Mouse (Mus musculus) liver, embryonic 14.5 days (tissue): ENCODE results near the gene Tacr1. TPM values are rescaled to one million over a fixed set of nuclear protein-coding genes. Genes with fewer than 3 reads are reported as not detected.

Source experiments
- ATAC-seq: fragments of 200-750 bp; cut with Nextera tagmentation; 2 replicates; pipeline ENCODE4 v1.8.0; 2017; ENCODE audit warnings: moderate number of reproducible peaks, mild to moderate bottlenecking, moderate library complexity; ENCODE audit not compliant: insufficient read depth
- DNase-seq, 3 experiments: peaks; one replicate each; pipeline ENCODE4 v3.0.0-alpha.2; 2012 to 2013; ENCODE audit warnings: low read depth in 3 of 3, low spot score in 3 of 3
- H3K27ac ChIP-seq: fragments of 300-500 bp; sonication (generic); 2 replicates; pipeline ENCODE4 v1.5.1; 2014; ENCODE audit warnings: moderate library complexity, mild to moderate bottlenecking, control low read depth, inconsistent platforms
- H3K27me3 ChIP-seq: fragments of 300-500 bp; sonication (generic); 2 replicates; pipeline ENCODE4 v1.6.1; 2014; ENCODE audit warnings: mild to moderate bottlenecking, low read length, moderate library complexity; ENCODE audit not compliant: control insufficient read depth, insufficient read depth
- H3K36me3 ChIP-seq: fragments of 300-500 bp; sonication (generic); replicated peaks from 2 replicates; pipeline ENCODE4 v1.6.1; 2014; ENCODE audit warnings: low read depth; ENCODE audit not compliant: control insufficient read depth, insufficient read depth
- H3K4me1 ChIP-seq, 2 experiments: fragments of 200-500 bp in 1 of 2; fragments of 300-500 bp in 1 of 2; sonication (generic) in 1 of 2; replicated peaks; 2 replicates each; pipeline ENCODE4 v1.6.1; 2012 to 2014; ENCODE audit warnings: antibody characterized with exemption in 1 of 2, inconsistent platforms in 1 of 2, low read length in 1 of 2; ENCODE audit not compliant: control insufficient read depth in 2 of 2, insufficient read depth in 2 of 2
- H3K4me2 ChIP-seq: fragments of 300-500 bp; sonication (generic); 2 replicates; pipeline ENCODE4 v1.6.1; 2014; ENCODE audit warnings: low read depth, mild to moderate bottlenecking, control low read depth, moderate library complexity
- H3K4me3 ChIP-seq, 2 experiments: fragments of 200-500 bp in 1 of 2; fragments of 300-500 bp in 1 of 2; sonication (generic) in 1 of 2; 2 replicates each; pipeline ENCODE4 v1.5.1; 2012 to 2014; ENCODE audit warnings: low read depth in 2 of 2, low read length in 2 of 2, mild to moderate bottlenecking in 2 of 2, control low read depth in 1 of 2, inconsistent platforms in 1 of 2, moderate library complexity in 1 of 2; ENCODE audit not compliant: insufficient read depth in 1 of 2
- H3K9ac ChIP-seq: fragments of 300-500 bp; sonication (generic); replicated peaks from 2 replicates; pipeline ENCODE4 v1.6.1; 2014; ENCODE audit warnings: mild to moderate bottlenecking, control low read depth, moderate library complexity
- H3K9me3 ChIP-seq: fragments of 300-500 bp; sonication (generic); 2 replicates; pipeline ENCODE4 v1.6.1; 2016; ENCODE audit warnings: low read length, mixed read lengths; ENCODE audit not compliant: control insufficient read depth
- CTCF ChIP-seq: IDR thresholded peaks from 2 replicates; pipeline ENCODE4 v1.5.1; 2016; ENCODE audit warnings: antibody characterized with exemption, low read depth, control low read depth
- EP300 ChIP-seq: IDR thresholded peaks from 2 replicates; pipeline ENCODE4 v1.6.1; 2016; ENCODE audit warnings: antibody characterized with exemption, low read depth
- WGBS: fragments of 180-500 bp; shearing (Covaris S2); extraction: QIAGEN DNeasy Blood & Tissue Kit; methylation state at CpG from one replicate; pipeline ENCODE4 v1.1.7; 2014; ENCODE audit not compliant: insufficient replicate concordance; 5-methylcytosine and 5-hydroxymethylcytosine counted together
- polyA plus RNA-seq, 2 experiments: library from polyadenylated mRNA; depleted of rRNA in 1 of 2; stranded (reverse) in 1 of 2; unstranded in 1 of 2; fragments of >200 nt; fragmentation: Nextera tagmentation in 1 of 2; extraction: Ambion mirVana in 1 of 2; gene quantifications; 2 replicates each; pipeline versions ENCODE4 v1.2.1 to v1.2.3; 2012 to 2014

The Tacr1 gene
- polyA plus RNA-seq, 2 experiments, result not detected

DNA sequence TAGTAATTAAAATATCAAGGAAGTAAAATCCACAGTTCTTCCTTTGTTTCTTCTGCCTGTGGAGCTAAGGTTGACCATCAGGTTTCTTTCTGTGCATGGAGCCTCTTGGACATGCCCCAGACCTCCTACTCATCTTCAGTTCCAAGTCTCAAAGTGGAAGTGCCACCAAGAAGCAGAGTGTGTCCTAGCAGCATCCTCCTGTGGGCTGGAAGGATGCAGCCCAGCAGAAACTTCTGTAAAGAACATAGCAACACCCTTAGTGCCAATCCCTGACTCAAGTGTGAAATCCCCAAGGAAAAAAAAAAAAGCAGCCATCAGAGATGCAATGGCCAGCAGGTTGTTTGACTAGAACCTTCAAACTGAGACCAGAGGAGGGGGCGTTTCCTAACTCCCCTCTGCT lies 81.7 kb downstream of the Tacr1 start:
- 40% methylated on average over 1 of the region's 1 CpGs for WGBS
- no peak for ATAC-seq
- H3K27ac ChIP-seq, result no peak overlapping the region
- no peaks in the 10 kb centered on the region for H3K27me3 ChIP-seq
- H3K4me1 ChIP-seq, result no peaks in the 10 kb centered on the region
- DNase-seq, result no peak
- H3K4me3 ChIP-seq, result no peak overlapping the region
- TF ChIP-seq CTCF (no peak), EP300 (no peak)
- no peak overlapping the region for H3K4me2 ChIP-seq
- H3K36me3 ChIP-seq, result no peaks in the 10 kb centered on the region
- H3K9me3 ChIP-seq, result no peaks in the 10 kb centered on the region
- H3K9ac ChIP-seq, result no peak overlapping the region

GRCm38 (mm10) chr6:82494481-82494880 lies 92.3 kb downstream of the Tacr1 start:
- Histone ChIP-seq H3K4me2 (no peak overlapping the region), H3K27me3 (no peaks in the 10 kb centered on the region), H3K9ac (no peak overlapping the region), H3K4me1 (no peaks in the 10 kb centered on the region), H3K36me3 (no peaks in the 10 kb centered on the region), H3K9me3 (no peaks in the 10 kb centered on the region), H3K27ac (no peak overlapping the region), H3K4me3 (no peak overlapping the region)
- TF ChIP-seq CTCF (no peak), EP300 (no peak)
- no peak for ATAC-seq
- 54% methylated on average over 6 of the region's 6 CpGs for WGBS
- no peak for DNase-seq

DNA sequence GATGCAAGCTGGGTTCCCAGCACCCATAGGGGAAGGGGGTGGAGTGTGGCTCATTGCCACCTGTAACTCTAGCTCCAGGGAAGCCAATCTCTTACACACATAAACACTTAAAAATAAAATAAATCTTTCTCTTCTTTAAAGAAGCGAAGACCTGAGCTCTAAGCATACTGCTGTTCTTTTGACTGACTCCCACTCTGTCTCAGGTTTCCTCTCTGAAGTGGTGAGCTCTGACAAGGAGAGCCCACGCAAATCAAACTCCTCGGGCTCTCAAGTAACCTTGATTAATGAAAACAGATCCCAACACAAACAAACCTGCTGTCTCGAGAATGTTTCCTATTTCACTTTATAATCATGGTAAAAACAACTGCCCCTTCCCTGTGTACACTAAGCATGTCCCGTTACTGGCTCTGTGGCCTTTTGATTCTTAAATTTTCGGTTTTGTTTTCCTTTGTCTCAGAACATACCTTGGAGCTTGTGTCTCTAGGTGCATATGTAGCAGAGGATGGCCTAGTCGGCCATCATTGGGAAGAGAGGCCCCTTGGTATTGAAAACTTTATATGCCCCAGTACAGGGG lies 108.8 kb downstream of the Tacr1 start:
- H3K4me1 ChIP-seq, result no peaks in the 10 kb centered on the region
- TF ChIP-seq EP300, result no peak
- no peak for TF ChIP-seq CTCF
- no peak overlapping the region for H3K27ac ChIP-seq
- no peaks in the 10 kb centered on the region for H3K36me3 ChIP-seq
- DNase-seq, result no peak
- H3K9ac ChIP-seq, result no peak overlapping the region
- WGBS, result 47% methylated on average over 7 of the region's 7 CpGs
- H3K4me3 ChIP-seq, result no peak overlapping the region
- no peaks in the 10 kb centered on the region for H3K27me3 ChIP-seq
- H3K9me3 ChIP-seq, result no peaks in the 10 kb centered on the region
- no peak overlapping the region for H3K4me2 ChIP-seq
- ATAC-seq, result no peak

DNA sequence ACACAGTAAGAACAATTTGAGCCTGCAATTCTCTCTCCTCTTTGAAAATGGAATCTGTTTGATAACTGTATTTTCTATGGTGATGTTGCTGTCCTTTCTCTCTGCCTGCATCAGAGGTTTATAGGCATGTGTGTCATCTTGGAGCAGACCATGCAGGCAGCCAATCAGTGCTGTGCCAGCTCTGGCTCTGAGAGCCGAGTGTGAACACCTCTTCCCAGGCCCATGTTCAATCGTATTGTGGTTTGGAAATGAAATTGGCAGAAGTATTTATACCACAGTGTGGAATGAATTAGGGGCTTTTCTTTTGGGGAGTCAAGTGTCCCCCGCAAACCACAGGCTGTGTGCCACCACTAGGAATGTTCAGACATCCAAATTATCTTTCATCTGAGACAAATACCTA lies 117.5 kb downstream of the Tacr1 start:
- no peaks in the 10 kb centered on the region for H3K27me3 ChIP-seq
- H3K4me1 ChIP-seq, result no peaks in the 10 kb centered on the region
- no peaks in the 10 kb centered on the region for H3K9me3 ChIP-seq
- no peak overlapping the region for H3K27ac ChIP-seq
- no peak overlapping the region for H3K9ac ChIP-seq
- no peak overlapping the region for H3K4me3 ChIP-seq
- DNase-seq (no peak), ATAC-seq (no peak)
- 59% methylated on average over 3 of the region's 3 CpGs for WGBS
- no peak overlapping the region for H3K4me2 ChIP-seq
- no peaks in the 10 kb centered on the region for H3K36me3 ChIP-seq
- no peak for TF ChIP-seq EP300
- no peak for TF ChIP-seq CTCF

- H3K9me3 ChIP-seq, result no peaks in the 10 kb centered on the region
- no peak overlapping the region for H3K4me2 ChIP-seq
- H3K4me3 ChIP-seq, result no peak overlapping the region
- no peak overlapping the region for H3K9ac ChIP-seq
- no peaks in the 10 kb centered on the region for H3K36me3 ChIP-seq
- no peaks in the 10 kb centered on the region for H3K4me1 ChIP-seq
- WGBS, result 65% methylated on average over 5 of the region's 5 CpGs
- no peak overlapping the region for H3K27ac ChIP-seq
- no peaks in the 10 kb centered on the region for H3K27me3 ChIP-seq
- ATAC-seq (no peak), DNase-seq (no peak)
- TF ChIP-seq EP300 (no peak), CTCF (no peak)
Measured at GRCm38 (mm10) chr6:82522567-82522966, 120.4 kb downstream of the Tacr1 start.
